ENCODE assay signal across 8 mouse cellular contexts in genomic region chr9:50738914-50739870, GRCm38 (mm10). TPM values are rescaled to one million over a fixed set of nuclear protein-coding genes. Genes with fewer than 3 reads are reported as not detected.
DNase-seq lines count a peak whose midpoint lies in the region; ATAC-seq and TF ChIP-seq lines count a peak whose summit lies in the region.

Gene Dixdc1, minus strand, starts transcription at chr9:50739517.

- DNase-seq in gastrocnemius, adult 8-10 months (ENCODE audit: low spot score in 2 of 2): peak; percentile 93
- peak; percentile 85 for DNase-seq in induced T-regulatory cell, adult 2 months (ENCODE audit: low read depth)
- DNase-seq in left cerebral cortex, adult 8-10 months (ENCODE audit: low spot score in 2 of 2): peak; percentile 80 to 84
- peak; percentile 94 for DNase-seq in right cerebral cortex, postnatal 10 days (ENCODE audit: low spot score in 2 of 2)
- peak; percentile 94 for DNase-seq in urinary bladder, postnatal 14 days (ENCODE audit: low spot score)

- no peak for TF ChIP-seq POLR2A in cortical plate, adult 2 months (IDR thresholded peaks at IDR 0.05; ENCODE audit: extremely low read depth, insufficient read depth, low read length)

- TF ChIP-seq CTCF in cortical plate, adult 2 months (IDR thresholded peaks at IDR 0.05; ENCODE audit: extremely low read depth, insufficient read depth, low read length): no peak

- H3K27me3 ChIP-seq in megakaryocyte, embryonic 14.5 days (replicated peaks): peaks cover 19% of the 10 kb centered on the region

- peak; percentile 89 for ATAC-seq in activated CD4-positive, CD25-positive, alpha-beta regulatory T cell, adult 4 months

- H3K9me3 ChIP-seq in megakaryocyte, embryonic 14.5 days: no peaks in the 10 kb centered on the region

- no peaks in the 10 kb centered on the region for H3K36me3 ChIP-seq in megakaryocyte, embryonic 14.5 days (replicated peaks; ENCODE audit: low read length)

- peak within 1 kb of the TSS; percentile 25 for H3K4me3 ChIP-seq in cortical plate, adult 2 months (ENCODE audit: insufficient read depth, low read length)
- peak within 1 kb of the TSS; percentile 88 for H3K4me3 ChIP-seq in megakaryocyte, embryonic 14.5 days (replicated peaks)

- no peak within 1 kb of the TSS for H3K27ac ChIP-seq in cortical plate, adult 2 months (ENCODE audit: insufficient read depth, low read length)

- H3K4me1 ChIP-seq in cortical plate, adult 2 months (ENCODE audit: control insufficient read depth, insufficient read depth, low read length): no peaks in the 10 kb centered on the region; the same call in 1 of the 2 replicates
- H3K4me1 ChIP-seq in megakaryocyte, embryonic 14.5 days: peaks cover 29% of the 10 kb centered on the region

RNA-seq across cellular contexts. Expression of gene Dixdc1, which starts in this region (rescaled TPM):
- under 1 TPM in 1 of 2 experiments, not detected in 1; 0.60 TPM for polyA plus RNA-seq in activated CD4-positive, CD25-positive, alpha-beta regulatory T cell, adult 4 months (2017; shearing (Covaris generic))
- 47.0 and 47.2 TPM in 2 replicates for polyA plus RNA-seq in cortical plate, adult 2 months (2012; rRNA removed)
- 1 to 10 TPM; 2.0 to 2.5 (median 2.1) TPM for total RNA-seq in gastrocnemius, adult 8-10 months (2022)
- 10 to 100 TPM; 67.0 to 85.3 (median 71.8) TPM for total RNA-seq in left cerebral cortex, adult 8-10 months (2022)
- polyA plus RNA-seq in megakaryocyte, embryonic 14.5 days (2012; ENCODE audit: insufficient read depth, low replicate concordance): not detected in 2 replicates

Comparison
In these comparisons a context has a peak if more than half of its experiments do, and no peak if none do; other contexts are left out.
1. RNA of gene Dixdc1 (total RNA-seq): 67.0 to 85.3 TPM in left cerebral cortex, adult 8-10 months; 2.0 to 2.5 TPM in gastrocnemius, adult 8-10 months; every median in the first group is over 10 times any median in the second.
2. RNA of gene Dixdc1 (polyA plus RNA-seq): 47.0 to 47.2 TPM in cortical plate, adult 2 months; 0.60 TPM in activated CD4-positive, CD25-positive, alpha-beta regulatory T cell, adult 4 months and not detected in megakaryocyte, embryonic 14.5 days; every median in the first group is over 10 times any median in the second.
3. Peak in ATAC-seq in activated CD4-positive, CD25-positive, alpha-beta regulatory T cell, adult 4 months; RNA of the gene not detected or under 1 TPM.
4. Peak in every context shown above with its lines, with median percentiles within 50 percentile points of each other: DNase-seq.